Mouse (Mus musculus) limb, embryonic 12.5 days (tissue): ENCODE data around the gene Cacna1a. TPM values are rescaled to one million over a fixed set of nuclear protein-coding genes. Genes with fewer than 3 reads are reported as not detected.
"Not testable (repeated sequence)": the region's sequence is repeated elsewhere in the genome, so short reads cannot be mapped to it uniquely, and the experiment has no call there.

ENCODE experiments used
- ATAC-seq: fragments of 200-750 bp; cut with Nextera tagmentation; 2 replicates; pipeline ENCODE4 v1.8.0; 2017; ENCODE audit warnings: low read depth, moderate TSS enrichment; ENCODE audit not compliant: insufficient number of reproducible peaks, insufficient read depth, low FRiP score, low TSS enrichment
- H3K27ac ChIP-seq: fragments of 300-500 bp; sonication (generic); 2 replicates; pipeline ENCODE4 v1.5.1; 2016; ENCODE audit warnings: mild to moderate bottlenecking, moderate library complexity
- H3K27me3 ChIP-seq: fragments of 300-500 bp; sonication (generic); 2 replicates; pipeline ENCODE4 v1.6.1; 2016; ENCODE audit warnings: mild to moderate bottlenecking, moderate library complexity
- H3K36me3 ChIP-seq: fragments of 300-500 bp; sonication (generic); 2 replicates; pipeline ENCODE4 v1.6.1; 2016; ENCODE audit warnings: mild to moderate bottlenecking, moderate library complexity
- H3K4me1 ChIP-seq: fragments of 300-500 bp; sonication (generic); replicated peaks from 2 replicates; pipeline ENCODE4 v1.6.1; 2016
- H3K4me2 ChIP-seq: fragments of 300-500 bp; sonication (generic); 2 replicates; pipeline ENCODE4 v1.6.1; 2016; ENCODE audit warnings: mild to moderate bottlenecking, moderate library complexity
- H3K4me3 ChIP-seq: fragments of 300-500 bp; sonication (generic); replicated peaks from 2 replicates; pipeline ENCODE4 v1.5.1; 2016; ENCODE audit warnings: mild to moderate bottlenecking
- H3K9ac ChIP-seq: fragments of 300-500 bp; sonication (generic); replicated peaks from 2 replicates; pipeline ENCODE4 v1.6.1; 2016; ENCODE audit warnings: mild to moderate bottlenecking, moderate library complexity
- H3K9me3 ChIP-seq: fragments of 300-500 bp; sonication (generic); 2 replicates; pipeline ENCODE4 v1.6.1; 2016; ENCODE audit warnings: mild to moderate bottlenecking, moderate library complexity
- WGBS: fragments of 180-500 bp; shearing (Covaris S2); methylation state at CpG from one replicate; pipeline ENCODE4 v1.1.7; 2016; 5-methylcytosine and 5-hydroxymethylcytosine counted together
- polyA plus RNA-seq: library from polyadenylated mRNA; unstranded; fragments of >200 nt; fragmentation: Nextera tagmentation; extraction: Ambion mirVana; gene quantifications from 2 replicates; pipeline ENCODE4 v1.2.1, GENCODE M21; 2016

Cacna1a gene
- polyA plus RNA-seq, 1 experiment from 2014 or later = 11.9 TPM

DNA sequence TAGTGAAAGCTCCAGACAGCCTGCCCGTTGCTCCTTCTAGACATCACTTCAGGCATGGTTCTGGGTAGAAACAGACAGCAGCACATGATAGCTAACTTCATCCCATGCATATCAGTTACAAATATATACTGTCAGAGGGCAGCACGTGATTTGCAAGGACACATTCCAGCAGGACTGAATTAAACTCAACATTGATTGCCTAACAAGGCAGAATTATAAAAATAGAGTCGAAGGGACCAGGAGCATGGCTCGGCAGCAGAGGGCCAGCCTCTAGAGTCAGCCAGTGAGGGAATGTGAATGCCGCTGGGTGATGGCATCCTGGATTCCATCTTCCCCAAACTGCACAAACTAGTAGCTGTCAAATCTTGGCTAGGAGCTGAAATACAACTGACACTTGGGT lies 119.0 kb downstream of the Cacna1a start:
- Histone ChIP-seq H3K36me3 (no peaks in the 10 kb centered on the region), H3K27me3 (no peaks in the 10 kb centered on the region), H3K27ac (no peak overlapping the region), H3K4me3 (no peak overlapping the region), H3K9me3 (no peaks in the 10 kb centered on the region), H3K4me2 (no peak overlapping the region), H3K4me1 (no peaks in the 10 kb centered on the region), H3K9ac (no peak overlapping the region)
- 85% methylated on average over 5 of the region's 5 CpGs for WGBS
- ATAC-seq = no peak

DNA sequence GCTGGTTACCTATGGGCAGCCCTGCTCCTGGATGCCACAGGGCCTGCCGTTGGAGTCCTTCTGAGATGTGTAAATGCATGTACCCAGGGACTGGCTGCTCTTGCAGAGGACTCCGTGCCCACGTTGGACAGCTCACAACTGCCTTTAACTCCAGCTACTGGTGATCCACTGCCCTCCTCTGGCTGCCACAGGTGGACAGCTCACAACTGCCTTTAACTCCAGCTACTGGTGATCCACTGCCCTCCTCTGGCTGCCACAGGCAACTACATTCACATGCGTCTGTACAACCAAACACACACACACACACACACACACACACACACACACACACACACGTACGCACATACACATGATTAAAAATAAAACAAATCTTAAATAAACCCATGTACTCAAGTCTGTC lies 121.5 kb downstream of the Cacna1a start:
- H3K36me3 ChIP-seq, H3K4me3 ChIP-seq, ATAC-seq, H3K9me3 ChIP-seq, H3K27me3 ChIP-seq, H3K4me1 ChIP-seq, H3K4me2 ChIP-seq, H3K9ac ChIP-seq, H3K27ac ChIP-seq: not testable (repeated sequence)
- WGBS = 79% methylated on average over 6 of the region's 6 CpGs

DNA sequence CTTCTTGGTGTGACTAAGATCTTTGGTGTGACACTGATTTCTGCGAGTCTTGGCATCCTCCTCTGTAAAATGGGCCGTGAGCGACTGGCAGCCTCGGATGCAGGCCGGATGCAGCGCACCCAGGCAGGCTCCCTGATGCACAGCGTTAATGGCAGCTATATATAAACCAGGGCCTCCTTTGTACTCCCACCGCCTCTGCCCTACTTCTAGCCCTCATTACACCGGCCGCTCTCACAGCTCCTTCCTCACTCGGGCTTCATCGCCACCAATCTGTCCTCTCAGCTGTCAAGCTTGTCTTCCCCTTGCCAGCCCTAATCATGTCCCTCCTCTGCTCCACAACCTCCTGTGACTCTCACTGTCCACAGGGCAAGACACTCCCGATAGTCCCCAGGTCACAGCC lies 123.4 kb downstream of the Cacna1a start:
- 86% methylated on average over 13 of the region's 13 CpGs for WGBS
- no peak overlapping the region for H3K4me3 ChIP-seq
- H3K36me3 ChIP-seq = no peaks in the 10 kb centered on the region
- no peak overlapping the region for H3K4me2 ChIP-seq
- no peak overlapping the region for H3K27ac ChIP-seq
- no peaks in the 10 kb centered on the region for H3K9me3 ChIP-seq
- ATAC-seq = no peak
- no peak overlapping the region for H3K9ac ChIP-seq
- no peaks in the 10 kb centered on the region for H3K27me3 ChIP-seq
- H3K4me1 ChIP-seq = peaks cover 10% of the 10 kb centered on the region

DNA sequence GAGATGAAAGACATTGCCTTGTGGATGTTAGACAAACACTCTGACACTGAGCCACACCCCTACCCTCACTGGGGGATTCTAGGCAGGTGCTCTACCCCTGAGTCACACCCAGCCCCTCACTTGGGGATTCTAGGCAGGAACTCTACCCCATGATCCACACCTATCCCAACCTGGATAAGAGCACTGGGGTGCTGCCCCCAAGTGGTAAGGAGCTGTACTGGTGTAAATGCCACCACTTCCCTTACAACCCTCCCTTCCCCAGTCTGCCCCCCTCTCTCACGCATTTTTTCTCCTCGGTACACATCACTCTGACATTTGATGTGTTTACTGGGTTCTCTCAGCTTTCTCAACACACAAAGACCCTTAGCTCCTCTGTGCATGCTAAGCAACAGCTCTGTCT lies 125.5 kb downstream of the Cacna1a start:
- no peak overlapping the region for H3K9ac ChIP-seq
- no peaks in the 10 kb centered on the region for H3K36me3 ChIP-seq
- H3K27me3 ChIP-seq = no peaks in the 10 kb centered on the region
- H3K9me3 ChIP-seq = no peaks in the 10 kb centered on the region
- no peak overlapping the region for H3K4me2 ChIP-seq
- peaks cover 10% of the 10 kb centered on the region for H3K4me1 ChIP-seq
- 19% methylated on average over 2 of the region's 2 CpGs for WGBS
- H3K4me3 ChIP-seq = no peak overlapping the region
- H3K27ac ChIP-seq = no peak overlapping the region
- ATAC-seq = no peak

DNA sequence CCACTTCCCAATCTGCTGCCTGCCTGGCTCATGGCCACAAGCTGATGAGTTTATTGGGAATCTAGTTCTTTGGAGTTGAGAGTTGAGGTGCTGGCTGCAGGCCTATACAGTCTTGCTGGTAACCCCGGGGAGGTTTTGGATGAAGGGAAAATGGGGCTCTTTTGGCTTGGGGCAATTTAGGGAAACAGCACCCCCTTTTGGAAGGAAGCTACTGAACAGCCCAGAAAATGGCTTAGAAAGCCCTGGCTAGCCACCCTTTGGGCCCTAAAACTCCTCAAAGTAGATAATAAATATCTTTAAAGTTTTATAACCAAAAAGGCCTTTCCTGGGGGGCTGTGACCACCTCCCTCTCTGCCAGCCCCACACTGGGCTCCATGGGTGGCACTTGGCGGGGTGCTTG lies 129.9 kb downstream of the Cacna1a start:
- no peak overlapping the region for H3K27ac ChIP-seq
- no peak overlapping the region for H3K4me2 ChIP-seq
- H3K9ac ChIP-seq = no peak overlapping the region
- ATAC-seq = no peak
- 0 out of 2 replicates have a peak, but pooled peaks cover 3% of the 10 kb centered on the region for H3K9me3 ChIP-seq
- no peak overlapping the region for H3K4me3 ChIP-seq
- no peaks in the 10 kb centered on the region for H3K36me3 ChIP-seq
- H3K27me3 ChIP-seq = no peaks in the 10 kb centered on the region
- H3K4me1 ChIP-seq = peaks cover 15% of the 10 kb centered on the region
- 74% methylated on average over 2 of the region's 2 CpGs for WGBS

DNA sequence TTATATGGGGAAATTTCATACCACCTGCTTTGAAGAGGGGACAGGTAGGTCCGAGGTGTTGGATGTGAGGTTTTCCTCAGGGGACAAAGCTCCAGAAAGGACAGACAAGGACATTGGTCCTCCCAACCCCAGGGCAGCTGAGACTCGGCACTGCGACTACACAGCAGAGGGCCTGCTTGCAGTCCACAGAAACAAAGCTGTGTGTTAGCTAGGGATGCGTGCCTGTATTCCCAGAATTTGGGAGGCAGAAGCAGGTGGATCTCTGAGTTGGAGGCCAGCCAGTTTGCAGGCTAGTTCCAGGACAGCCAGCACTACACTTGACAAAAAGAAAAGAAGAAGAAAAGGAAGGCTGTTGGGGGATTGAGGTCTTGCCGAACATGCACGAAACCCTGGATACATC lies 130.5 kb downstream of the Cacna1a start:
- Histone ChIP-seq H3K9me3 (0 out of 2 replicates have a peak, but pooled peaks cover 3% of the 10 kb centered on the region), H3K36me3 (no peaks in the 10 kb centered on the region), H3K27me3 (no peaks in the 10 kb centered on the region), H3K4me1 (peaks cover 15% of the 10 kb centered on the region), H3K27ac (no peak overlapping the region), H3K4me2 (no peak overlapping the region), H3K9ac (no peak overlapping the region), H3K4me3 (no peak overlapping the region)
- WGBS = 83% methylated on average over 6 of the region's 6 CpGs
- ATAC-seq = no peak

DNA sequence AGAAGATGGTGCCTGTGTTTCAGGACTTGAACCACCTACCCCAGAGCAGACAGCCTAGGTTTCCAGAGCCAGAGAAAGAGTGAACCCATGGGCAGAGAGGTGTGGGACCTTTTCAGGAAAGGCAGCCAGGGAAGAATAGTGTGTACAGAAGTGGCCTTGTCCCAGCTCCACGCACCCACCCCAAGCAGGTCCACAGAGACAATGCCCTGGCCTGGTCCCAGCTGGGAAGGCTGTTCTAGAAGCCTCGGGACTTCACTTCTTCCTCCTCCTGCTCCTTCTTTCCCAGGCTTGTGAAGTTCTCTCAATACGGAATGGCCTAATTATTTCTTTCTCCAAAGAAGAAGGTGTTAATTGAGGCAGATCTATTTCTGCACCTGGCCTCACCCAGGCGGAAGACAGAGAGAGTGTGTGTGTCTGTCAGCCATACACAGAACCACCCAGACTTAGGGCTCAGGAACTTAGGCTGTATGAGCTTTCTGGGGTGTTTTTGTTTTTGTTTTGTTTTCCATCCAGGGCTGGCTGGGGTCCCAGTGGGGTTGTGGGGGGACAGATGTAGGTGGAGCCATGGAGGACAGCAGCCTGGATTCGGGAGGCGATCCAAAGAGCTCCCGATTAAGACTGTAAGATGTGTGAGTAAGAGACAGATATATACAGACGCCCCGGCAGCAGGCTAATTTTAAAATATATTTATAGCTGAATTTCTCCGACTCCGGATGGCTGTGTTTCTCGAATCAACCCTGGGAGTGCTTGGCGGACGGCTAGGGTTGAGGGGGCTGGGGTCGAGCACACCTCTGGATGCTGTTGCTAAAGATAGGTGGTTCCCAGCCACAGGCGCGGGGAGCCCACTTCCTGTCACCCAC lies 131.8 kb downstream of the Cacna1a start:
- ATAC-seq = no peak
- Histone ChIP-seq H3K36me3 (no peaks in the 10 kb centered on the region), H3K4me3 (no peak overlapping the region), H3K4me1 (peaks cover 15% of the 10 kb centered on the region), H3K27ac (no peak overlapping the region), H3K9me3 (0 out of 2 replicates have a peak, but pooled peaks cover 3% of the 10 kb centered on the region), H3K9ac (no peak overlapping the region), H3K4me2 (no peak overlapping the region), H3K27me3 (no peaks in the 10 kb centered on the region)
- 75% methylated on average over 17 of the region's 17 CpGs for WGBS

DNA sequence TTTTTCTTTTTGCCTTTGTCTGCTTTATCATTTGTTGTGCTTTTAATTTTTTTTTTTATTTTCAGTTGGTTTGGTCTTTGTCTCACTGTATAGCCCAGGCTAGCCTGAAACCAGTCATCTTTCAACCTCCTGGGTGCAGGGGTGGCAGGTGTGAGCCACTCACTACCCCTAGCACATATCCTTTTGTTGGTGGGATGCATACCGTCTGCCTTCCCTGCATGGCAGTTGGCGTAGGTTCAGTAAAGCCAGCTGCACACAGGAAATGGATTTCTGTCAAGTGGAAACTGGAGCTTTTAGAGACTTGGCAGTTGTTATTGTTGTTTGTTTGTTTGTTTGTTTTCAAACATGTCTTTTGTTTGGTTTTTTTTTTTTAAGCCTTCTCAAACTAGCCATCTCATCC lies 132.8 kb downstream of the Cacna1a start:
- peaks cover 7% of the 10 kb centered on the region for H3K4me1 ChIP-seq
- H3K36me3 ChIP-seq = no peaks in the 10 kb centered on the region
- H3K27ac ChIP-seq = no peak overlapping the region
- no peaks in the 10 kb centered on the region for H3K27me3 ChIP-seq
- 0 out of 2 replicates have a peak, but pooled peaks cover 3% of the 10 kb centered on the region for H3K9me3 ChIP-seq
- H3K4me3 ChIP-seq = no peak overlapping the region
- H3K4me2 ChIP-seq = no peak overlapping the region
- 63% methylated on average over 2 of the region's 2 CpGs for WGBS
- H3K9ac ChIP-seq = no peak overlapping the region
- ATAC-seq = no peak

DNA sequence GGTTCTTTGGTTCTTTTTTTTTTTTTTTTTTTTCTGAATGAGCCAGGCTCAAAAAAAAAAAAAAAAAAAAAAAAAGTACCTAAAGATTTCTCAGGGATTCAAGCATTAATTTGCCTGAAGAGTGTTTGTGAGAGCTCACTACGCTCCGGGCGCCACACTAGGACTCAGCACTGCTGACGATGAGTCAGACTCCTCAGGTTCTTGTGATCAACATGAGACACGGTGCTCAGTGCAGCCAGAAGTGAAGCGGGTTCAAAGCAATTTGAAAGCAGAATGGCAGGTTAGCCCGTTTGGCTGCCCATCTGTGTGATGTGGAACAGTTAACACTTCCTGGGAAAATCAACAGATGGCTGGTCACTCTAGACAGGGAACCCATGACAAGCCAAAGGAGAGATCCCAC lies 139.8 kb downstream of the Cacna1a start:
- ATAC-seq = no peak
- WGBS = 76% methylated on average over 7 of the region's 7 CpGs
- Histone ChIP-seq H3K27ac (no peak overlapping the region), H3K9me3 (peaks cover 9% of the 10 kb centered on the region; the same call in 1 of the 2 replicates), H3K27me3 (no peaks in the 10 kb centered on the region), H3K4me1 (no peaks in the 10 kb centered on the region), H3K4me3 (no peak overlapping the region), H3K36me3 (no peaks in the 10 kb centered on the region), H3K9ac (no peak overlapping the region), H3K4me2 (no peak overlapping the region)

DNA sequence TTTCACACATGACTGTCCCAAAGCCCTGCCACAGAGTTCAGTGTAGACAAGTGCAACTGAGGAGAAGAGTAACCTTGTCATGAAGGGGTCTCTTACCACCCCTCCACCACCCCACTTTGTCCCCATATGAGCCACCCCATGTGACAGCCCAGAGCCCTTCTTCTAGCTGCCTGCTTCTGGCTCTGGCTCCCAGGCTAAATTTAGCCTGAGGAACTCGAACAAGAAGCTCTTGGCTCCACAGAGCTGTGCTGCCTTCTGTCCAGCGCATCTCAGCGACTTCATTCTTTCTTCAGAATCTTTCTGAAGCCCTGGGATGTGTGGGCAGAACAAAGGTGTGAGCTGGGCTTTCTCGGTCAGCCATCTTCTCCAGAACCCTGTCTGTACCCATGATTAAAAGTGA lies 141.3 kb downstream of the Cacna1a start:
- no peaks in the 10 kb centered on the region for H3K36me3 ChIP-seq
- no peak for ATAC-seq
- no peak overlapping the region for H3K27ac ChIP-seq
- H3K4me3 ChIP-seq = no peak overlapping the region
- H3K27me3 ChIP-seq = no peaks in the 10 kb centered on the region
- peaks cover 9% of the 10 kb centered on the region; the same call in 1 of the 2 replicates for H3K9me3 ChIP-seq
- no peaks in the 10 kb centered on the region for H3K4me1 ChIP-seq
- WGBS = 74% methylated on average over 4 of the region's 4 CpGs
- no peak overlapping the region for H3K9ac ChIP-seq
- H3K4me2 ChIP-seq = no peak overlapping the region

DNA sequence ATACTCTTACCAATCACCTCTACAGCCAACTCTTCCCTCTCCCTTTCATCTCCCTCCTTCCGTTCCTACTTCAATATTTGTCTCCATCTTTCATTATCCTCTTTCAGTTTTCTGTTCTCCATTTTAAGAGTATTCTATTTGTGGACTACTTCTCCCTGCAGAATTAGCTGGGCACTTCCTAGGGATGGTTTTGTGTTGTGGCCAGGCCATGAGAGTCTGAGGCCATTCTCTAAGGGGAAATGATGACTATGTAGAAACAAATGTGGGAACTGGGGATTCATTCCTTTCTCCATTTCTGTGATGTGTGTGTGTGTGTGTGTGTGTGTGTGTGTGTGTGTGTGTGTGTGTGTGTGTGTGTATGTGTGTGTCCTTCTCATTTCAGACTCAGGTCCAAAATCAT lies 144.5 kb downstream of the Cacna1a start:
- ATAC-seq = no peak
- Histone ChIP-seq H3K36me3 (no peaks in the 10 kb centered on the region), H3K27ac (no peak overlapping the region), H3K27me3 (0 out of 2 replicates have a peak, but pooled peaks cover 5% of the 10 kb centered on the region), H3K9me3 (peaks cover 9% of the 10 kb centered on the region; the same call in 1 of the 2 replicates), H3K4me1 (no peaks in the 10 kb centered on the region), H3K4me2 (no peak overlapping the region), H3K9ac (no peak overlapping the region), H3K4me3 (no peak overlapping the region)
- 96% methylated on average over 1 of the region's 1 CpGs for WGBS

DNA sequence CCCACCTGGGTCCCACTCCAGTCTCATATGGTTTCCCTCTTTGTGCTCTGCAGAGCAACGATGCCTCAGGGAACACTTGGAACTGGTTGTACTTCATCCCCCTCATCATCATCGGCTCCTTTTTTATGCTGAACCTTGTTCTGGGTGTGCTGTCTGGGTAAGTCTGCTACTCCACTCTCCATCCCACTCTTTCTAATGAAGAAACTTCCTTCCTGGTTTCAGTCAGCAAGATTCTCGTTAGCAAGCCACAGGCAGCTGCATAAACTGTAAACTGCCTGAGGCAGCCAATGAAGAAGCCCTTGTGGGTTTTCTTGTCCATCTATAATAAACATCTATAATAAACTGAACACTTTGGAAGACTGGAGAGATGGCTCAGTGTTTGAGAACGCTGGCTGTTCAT lies 145.1 kb downstream of the Cacna1a start:
- peaks cover 9% of the 10 kb centered on the region; the same call in 1 of the 2 replicates for H3K9me3 ChIP-seq
- WGBS = 61% methylated on average over 4 of the region's 4 CpGs
- no peak overlapping the region for H3K4me2 ChIP-seq
- no peaks in the 10 kb centered on the region for H3K4me1 ChIP-seq
- no peaks in the 10 kb centered on the region for H3K36me3 ChIP-seq
- no peak overlapping the region for H3K4me3 ChIP-seq
- no peak for ATAC-seq
- no peak overlapping the region for H3K9ac ChIP-seq
- no peak overlapping the region for H3K27ac ChIP-seq
- H3K27me3 ChIP-seq = 0 out of 2 replicates have a peak, but pooled peaks cover 5% of the 10 kb centered on the region
